Mouse (Mus musculus): ENCODE results near the gene Vps8. TPM values are rescaled to one million over a fixed set of nuclear protein-coding genes. Genes with fewer than 3 reads are reported as not detected.
A peak's percentile ranks its signal among the peaks of the same experiment; 100 is the strongest.

The Vps8 gene
- polyA plus RNA-seq, 2 experiments = 11.0 to 15.2 TPM

GRCm38 (mm10) chr16:21430377-21431060 is 7.6 kb downstream of the Vps8 start:
- H3K9me3 ChIP-seq (ENCODE audit: control insufficient read depth, low read length) = 0 out of 2 replicates have a peak, but pooled peaks cover 2% of the 10 kb centered on the region
- H3K4me1 ChIP-seq (ENCODE audit: control insufficient read depth, insufficient read depth, low read length) = no peaks in the 10 kb centered on the region
- no peak for TF ChIP-seq POLR2A (IDR thresholded peaks at IDR 0.05; ENCODE audit: borderline replicate concordance, extremely low read depth, insufficient read depth, insufficient read length)
- no peaks in the 10 kb centered on the region for H3K36me3 ChIP-seq (ENCODE audit: control insufficient read depth, insufficient read depth, low read length)
- no peak overlapping the region for H3K4me3 ChIP-seq (replicated peaks; ENCODE audit: low read length)
- H3K4me2 ChIP-seq (replicated peaks; ENCODE audit: low read depth, low read length, severe bottlenecking) = no peak overlapping the region
- H3K27ac ChIP-seq (replicated peaks; ENCODE audit: low read depth, low read length) = no peak overlapping the region
- H3K9ac ChIP-seq (ENCODE audit: low read depth, low read length, severe bottlenecking) = no peak overlapping the region
- WGBS = 79% methylated on average over 2 of the region's 2 CpGs
- DNase-seq (ENCODE audit: low spot score) (no peak), ATAC-seq (ENCODE audit: low FRiP score, low read depth) (no peak)
- no peaks in the 10 kb centered on the region for H3K27me3 ChIP-seq (ENCODE audit: control insufficient read depth, insufficient read depth, low read length)

- WGBS = 89% methylated on average over 3 of the region's 3 CpGs
- DNase-seq (ENCODE audit: low spot score) = no peak
- Histone ChIP-seq H3K4me2 (replicated peaks; ENCODE audit: low read depth, low read length, severe bottlenecking) (no peak overlapping the region), H3K27ac (replicated peaks; ENCODE audit: low read depth, low read length) (no peak overlapping the region), H3K4me3 (replicated peaks; ENCODE audit: low read length) (no peak overlapping the region), H3K9me3 (ENCODE audit: control insufficient read depth, low read length) (0 out of 2 replicates have a peak, but pooled peaks cover 2% of the 10 kb centered on the region), H3K36me3 (ENCODE audit: control insufficient read depth, insufficient read depth, low read length) (no peaks in the 10 kb centered on the region), H3K9ac (ENCODE audit: low read depth, low read length, severe bottlenecking) (no peak overlapping the region), H3K27me3 (ENCODE audit: control insufficient read depth, insufficient read depth, low read length) (no peaks in the 10 kb centered on the region), H3K4me1 (ENCODE audit: control insufficient read depth, insufficient read depth, low read length) (no peaks in the 10 kb centered on the region)
- TF ChIP-seq POLR2A (IDR thresholded peaks at IDR 0.05; ENCODE audit: borderline replicate concordance, extremely low read depth, insufficient read depth, insufficient read length) = no peak
- no peak for ATAC-seq (ENCODE audit: low FRiP score, low read depth)
Measured at GRCm38 (mm10) chr16:21431614-21432013, 8.7 kb downstream of the Vps8 start.

- no peak for DNase-seq (ENCODE audit: low spot score)
- no peaks in the 10 kb centered on the region for H3K27me3 ChIP-seq (ENCODE audit: control insufficient read depth, insufficient read depth, low read length)
Measured at GRCm38 (mm10) chr16:21433543-21433942, 10.6 kb downstream of the Vps8 start.

GRCm38 (mm10) chr16:21441012-21441411 is 18.1 kb downstream of the Vps8 start:
- DNase-seq (ENCODE audit: low spot score) (no peak), ATAC-seq (ENCODE audit: low FRiP score, low read depth) (peak; percentile 53; the same call in 1 of the 2 replicates)
- Histone ChIP-seq H3K4me1 (ENCODE audit: control insufficient read depth, insufficient read depth, low read length) (peaks cover 16% of the 10 kb centered on the region), H3K27me3 (ENCODE audit: control insufficient read depth, insufficient read depth, low read length) (no peaks in the 10 kb centered on the region), H3K9me3 (ENCODE audit: control insufficient read depth, low read length) (no peaks in the 10 kb centered on the region), H3K27ac (replicated peaks; ENCODE audit: low read depth, low read length) (0 out of 2 replicates have a peak overlapping the region, but pooled peaks have one; percentile 15), H3K4me3 (replicated peaks; ENCODE audit: low read length) (no peak overlapping the region), H3K9ac (ENCODE audit: low read depth, low read length, severe bottlenecking) (no peak overlapping the region), H3K4me2 (replicated peaks; ENCODE audit: low read depth, low read length, severe bottlenecking) (no peak overlapping the region), H3K36me3 (ENCODE audit: control insufficient read depth, insufficient read depth, low read length) (peaks cover 20% of the 10 kb centered on the region)
- no peak for TF ChIP-seq POLR2A (IDR thresholded peaks at IDR 0.05; ENCODE audit: borderline replicate concordance, extremely low read depth, insufficient read depth, insufficient read length)

More at GRCm38 (mm10) chr16:21433543-21433942, 10.6 kb downstream of the Vps8 start:
- H3K27ac ChIP-seq (replicated peaks; ENCODE audit: low read depth, low read length) = no peak overlapping the region
- H3K4me1 ChIP-seq (ENCODE audit: control insufficient read depth, insufficient read depth, low read length) = no peaks in the 10 kb centered on the region
- peaks cover 4% of the 10 kb centered on the region; the same call in 1 of the 2 replicates for H3K36me3 ChIP-seq (ENCODE audit: control insufficient read depth, insufficient read depth, low read length)
- WGBS = 46% methylated on average over 3 of the region's 3 CpGs
- no peak overlapping the region for H3K4me2 ChIP-seq (replicated peaks; ENCODE audit: low read depth, low read length, severe bottlenecking)
- H3K4me3 ChIP-seq (replicated peaks; ENCODE audit: low read length) = no peak overlapping the region
- no peak for ATAC-seq (ENCODE audit: low FRiP score, low read depth)
- H3K9ac ChIP-seq (ENCODE audit: low read depth, low read length, severe bottlenecking) = no peak overlapping the region
- TF ChIP-seq POLR2A (IDR thresholded peaks at IDR 0.05; ENCODE audit: borderline replicate concordance, extremely low read depth, insufficient read depth, insufficient read length) = no peak
- H3K9me3 ChIP-seq (ENCODE audit: control insufficient read depth, low read length) = 0 out of 2 replicates have a peak, but pooled peaks cover 2% of the 10 kb centered on the region

GRCm38 (mm10) chr16:21445026-21445625 is 22.2 kb downstream of the Vps8 start:
- H3K9ac ChIP-seq (ENCODE audit: low read depth, low read length, severe bottlenecking) = no peak overlapping the region
- no peaks in the 10 kb centered on the region for H3K9me3 ChIP-seq (ENCODE audit: control insufficient read depth, low read length)
- no peak for TF ChIP-seq POLR2A (IDR thresholded peaks at IDR 0.05; ENCODE audit: borderline replicate concordance, extremely low read depth, insufficient read depth, insufficient read length)
- ATAC-seq (ENCODE audit: low FRiP score, low read depth) = no peak
- H3K4me3 ChIP-seq (replicated peaks; ENCODE audit: low read length) = no peak overlapping the region
- WGBS = 25% methylated on average over 9 of the region's 9 CpGs
- no peak overlapping the region for H3K4me2 ChIP-seq (replicated peaks; ENCODE audit: low read depth, low read length, severe bottlenecking)
- no peak for DNase-seq (ENCODE audit: low spot score)
- no peaks in the 10 kb centered on the region for H3K27me3 ChIP-seq (ENCODE audit: control insufficient read depth, insufficient read depth, low read length)
- H3K27ac ChIP-seq (replicated peaks; ENCODE audit: low read depth, low read length) = no peak overlapping the region
- peaks cover 12% of the 10 kb centered on the region; the same call in 1 of the 2 replicates for H3K36me3 ChIP-seq (ENCODE audit: control insufficient read depth, insufficient read depth, low read length)
- H3K4me1 ChIP-seq (ENCODE audit: control insufficient read depth, insufficient read depth, low read length) = peaks cover 24% of the 10 kb centered on the region
